Mouse (Mus musculus) neural tube, embryonic 10.5 days (tissue): Measurements from ENCODE around the gene Zfp638.

ENCODE experiments used
- DNase-seq: peaks from one replicate; pipeline ENCODE4 v3.0.0-alpha.2; 2017; ENCODE audit warnings: low spot score; ENCODE audit errors: extremely low spot score

Gene Zfp638

GRCm38 (mm10) chr6:83890281-83891015 lies 23.5 kb downstream of the Zfp638 start:
- no peak for DNase-seq

- no peak for DNase-seq
These were observed 24.3 kb downstream of the Zfp638 start for GRCm38 (mm10) chr6:83891251-83891650.

- no peak for DNase-seq
These were observed 24.8 kb downstream of the Zfp638 start for GRCm38 (mm10) chr6:83891687-83892086.

- DNase-seq: no peak
These were observed 26.2 kb downstream of the Zfp638 start for GRCm38 (mm10) chr6:83893086-83893485.

GRCm38 (mm10) chr6:83893584-83893983 lies 26.7 kb downstream of the Zfp638 start:
- DNase-seq: no peak

- DNase-seq: no peak
These were observed 32.2 kb downstream of the Zfp638 start for GRCm38 (mm10) chr6:83899142-83899541.

GRCm38 (mm10) chr6:83905276-83905675 lies 38.4 kb downstream of the Zfp638 start:
- DNase-seq: no peak

- no peak for DNase-seq
These were observed 39.8 kb downstream of the Zfp638 start for GRCm38 (mm10) chr6:83906659-83907058.

GRCm38 (mm10) chr6:83908386-83908785 lies 41.5 kb downstream of the Zfp638 start:
- no peak for DNase-seq

GRCm38 (mm10) chr6:83913710-83914109 lies 46.8 kb downstream of the Zfp638 start:
- DNase-seq: no peak

- DNase-seq: peak; percentile 99
These were observed 47.3 kb downstream of the Zfp638 start for GRCm38 (mm10) chr6:83914183-83914719.

GRCm38 (mm10) chr6:83914720-83915271 lies 47.9 kb downstream of the Zfp638 start:
- DNase-seq: no peak

- DNase-seq: peak; percentile 19
These were observed 60.5 kb downstream of the Zfp638 start for GRCm38 (mm10) chr6:83927418-83927817.

GRCm38 (mm10) chr6:83928225-83928624 lies 61.3 kb downstream of the Zfp638 start:
- DNase-seq: no peak

- no peak for DNase-seq
These were observed 72.6 kb downstream of the Zfp638 start for GRCm38 (mm10) chr6:83939492-83939891.

- no peak for DNase-seq
These were observed 75.9 kb downstream of the Zfp638 start for GRCm38 (mm10) chr6:83942806-83943205.

- no peak for DNase-seq
These were observed 86.7 kb downstream of the Zfp638 start for GRCm38 (mm10) chr6:83953603-83954002.

- DNase-seq: no peak
These were observed 120.7 kb downstream of the Zfp638 start for GRCm38 (mm10) chr6:83987642-83988041.

- no peak for DNase-seq
These were observed 135.8 kb downstream of the Zfp638 start for GRCm38 (mm10) chr6:84002716-84003115.

GRCm38 (mm10) chr6:84004295-84004694 lies 137.4 kb downstream of the Zfp638 start:
- no peak for DNase-seq

GRCm38 (mm10) chr6:84008363-84009171 lies 141.7 kb downstream of the Zfp638 start, which contains the start of gene Dysf:
TSS of gene Dysf (plus strand) at chr6:84008590.
- DNase-seq: peak; percentile 64
